Mouse (Mus musculus): ENCODE data around the gene Golph3. TPM values are rescaled to one million over a fixed set of nuclear protein-coding genes. Genes with fewer than 3 reads are reported as not detected.

Golph3 gene
- total RNA-seq, 2 experiments from 2014 or later: 59.5 to 59.7 TPM

- intact Hi-C loops (cut with DNase I; ENCODE audit: low total_unique reads): no loop called here
These were observed 6.7 kb upstream of the Golph3 start for GRCm38 (mm10) chr15:12314584-12314983.

GRCm38 (mm10) chr15:12315996-12316395 is 5.3 kb upstream of the Golph3 start:
- DNase-seq: no peak
- intact Hi-C loops (cut with DNase I; ENCODE audit: low total_unique reads): no loop called here

More at GRCm38 (mm10) chr15:12314584-12314983, 6.7 kb upstream of the Golph3 start:
- no peak for DNase-seq

- intact Hi-C loops (cut with DNase I; ENCODE audit: low total_unique reads): no loop called here
- DNase-seq: no peak
These were observed 4.0 kb upstream of the Golph3 start for GRCm38 (mm10) chr15:12317290-12317689.

GRCm38 (mm10) chr15:12318451-12318850 is 2.8 kb upstream of the Golph3 start:
- DNase-seq: no peak
- intact Hi-C loops (cut with DNase I; ENCODE audit: low total_unique reads): no loop called here

GRCm38 (mm10) chr15:12319889-12320288 is 1.4 kb upstream of the Golph3 start:
- no peak for DNase-seq
- intact Hi-C loops (cut with DNase I; ENCODE audit: low total_unique reads): no loop called here

- no peak for DNase-seq
- intact Hi-C loops (cut with DNase I; ENCODE audit: low total_unique reads): no loop called here
These were observed 684 bp upstream of the Golph3 start for GRCm38 (mm10) chr15:12320441-12321090.

- intact Hi-C loops (cut with DNase I; ENCODE audit: low total_unique reads): no loop called here
- no peak for DNase-seq
These were observed 755 bp downstream of the Golph3 start, which contains the start of gene 1810049J17Rik for GRCm38 (mm10) chr15:12321788-12322621. Gene 1810049J17Rik (minus strand): TSS chr15:12321899.

GRCm38 (mm10) chr15:12322676-12323402 is 1.6 kb downstream of the Golph3 start:
- intact Hi-C loops (cut with DNase I; ENCODE audit: low total_unique reads): no loop called here
- DNase-seq: no peak

GRCm38 (mm10) chr15:12324326-12324725 is 3.1 kb downstream of the Golph3 start:
- intact Hi-C loops (cut with DNase I; ENCODE audit: low total_unique reads): no loop called here
- peak; percentile 17 for DNase-seq

GRCm38 (mm10) chr15:12330389-12330788 is 9.1 kb downstream of the Golph3 start:
- intact Hi-C loops (cut with DNase I; ENCODE audit: low total_unique reads): no loop called here
- no peak for DNase-seq

- DNase-seq: no peak
- intact Hi-C loops (cut with DNase I; ENCODE audit: low total_unique reads): no loop called here
These were observed 9.6 kb downstream of the Golph3 start for GRCm38 (mm10) chr15:12330892-12331291.

GRCm38 (mm10) chr15:12331300-12331699 is 10.1 kb downstream of the Golph3 start:
- intact Hi-C loops (cut with DNase I; ENCODE audit: low total_unique reads): no loop called here
- DNase-seq: no peak

- DNase-seq: no peak
- intact Hi-C loops (cut with DNase I; ENCODE audit: low total_unique reads): no loop called here
These were observed 13.1 kb downstream of the Golph3 start for GRCm38 (mm10) chr15:12334381-12334780.

- intact Hi-C loops (cut with DNase I; ENCODE audit: low total_unique reads): no loop called here
These were observed 16.0 kb downstream of the Golph3 start for GRCm38 (mm10) chr15:12337030-12337778.

GRCm38 (mm10) chr15:12337779-12338137 is 16.5 kb downstream of the Golph3 start:
- intact Hi-C loops (cut with DNase I; ENCODE audit: low total_unique reads): no loop called here

More at GRCm38 (mm10) chr15:12337030-12337778, 16.0 kb downstream of the Golph3 start:
- DNase-seq: no peak

GRCm38 (mm10) chr15:12340536-12341400 is 19.5 kb downstream of the Golph3 start:
- DNase-seq: no peak
- intact Hi-C loops (cut with DNase I; ENCODE audit: low total_unique reads): no loop called here

More at GRCm38 (mm10) chr15:12337779-12338137, 16.5 kb downstream of the Golph3 start:
- DNase-seq: no peak

GRCm38 (mm10) chr15:12341401-12341758 is 20.1 kb downstream of the Golph3 start:
- intact Hi-C loops (cut with DNase I; ENCODE audit: low total_unique reads): no loop called here

GRCm38 (mm10) chr15:12346916-12347315 is 25.7 kb downstream of the Golph3 start:
- intact Hi-C loops (cut with DNase I; ENCODE audit: low total_unique reads): no loop called here
- DNase-seq: no peak

More at GRCm38 (mm10) chr15:12341401-12341758, 20.1 kb downstream of the Golph3 start:
- no peak for DNase-seq

- intact Hi-C loops (cut with DNase I; ENCODE audit: low total_unique reads): no loop called here
- no peak for DNase-seq
These were observed 27.7 kb downstream of the Golph3 start for GRCm38 (mm10) chr15:12348950-12349349.
